Comparison of ENCODE assay signal across 13 mouse cellular contexts in genomic region chr5:105523452-105523851, GRCm38 (mm10). TPM values are rescaled to one million over a fixed set of nuclear protein-coding genes. Genes with fewer than 3 reads are reported as not detected.
DNase-seq lines count a peak whose midpoint lies in the region; ATAC-seq lines count a peak whose summit lies in the region.
"Had no signal": no experiment of that assay in that cellular context is flagged by ENCODE, and none has a peak within 500 bp of the region (broad histone marks: within the 10 kb centered on the region; RNA-seq: fewer than 3 reads in every experiment).

No protein-coding gene starts in this region.

- H3K9me3 ChIP-seq in heart, embryonic 15.5 days (replicated peaks), result no peaks in the 10 kb centered on the region
- H3K9me3 ChIP-seq in lung, embryonic 15.5 days, result no peaks in the 10 kb centered on the region
- no peaks in the 10 kb centered on the region for H3K9me3 ChIP-seq in midbrain, embryonic 16.5 days (replicated peaks; ENCODE audit: control insufficient read depth, low read length, poor library complexity, severe bottlenecking)
- H3K9me3 ChIP-seq: embryonic facial prominence, embryonic 15.5 days; hindbrain, embryonic 12.5 days had no signal

- 30% methylated on average over 3 of the region's 3 CpGs for WGBS in heart, embryonic 15.5 days
- 42% methylated on average over 3 of the region's 3 CpGs for WGBS in lung, embryonic 15.5 days
- WGBS in midbrain, embryonic 16.5 days, result 80% methylated on average over 3 of the region's 3 CpGs

- peak overlapping the region; percentile 41 for H3K4me2 ChIP-seq in heart, embryonic 15.5 days
- H3K4me2 ChIP-seq in lung, embryonic 15.5 days, result no peak overlapping the region
- H3K4me2 ChIP-seq in midbrain, embryonic 16.5 days (ENCODE audit: low read length), result no peak overlapping the region
- H3K4me2 ChIP-seq: embryonic facial prominence, embryonic 15.5 days; hindbrain, embryonic 12.5 days had no signal

- H3K36me3 ChIP-seq in heart, embryonic 15.5 days, result no peaks in the 10 kb centered on the region
- H3K36me3 ChIP-seq in lung, embryonic 15.5 days, result no peaks in the 10 kb centered on the region; the same call in 1 of the 2 replicates
- H3K36me3 ChIP-seq in midbrain, embryonic 16.5 days (ENCODE audit: control insufficient read depth, insufficient read depth, low read length), result peaks cover 2% of the 10 kb centered on the region; the same call in 1 of the 2 replicates

- no peak for ATAC-seq in heart, embryonic 15.5 days (replicated peaks; ENCODE audit: insufficient number of reproducible peaks, insufficient read depth, low FRiP score, low read depth)
- no peak for ATAC-seq in lung, embryonic 15.5 days (ENCODE audit: borderline replicate concordance, extremely low read depth, low FRiP score, low TSS enrichment)
- ATAC-seq in midbrain, embryonic 16.5 days, result no peak

- 0 out of 2 replicates have a peak overlapping the region, but pooled peaks have one; percentile 14 for H3K9ac ChIP-seq in heart, embryonic 15.5 days
- no peak overlapping the region for H3K9ac ChIP-seq in lung, embryonic 15.5 days
- no peak overlapping the region for H3K9ac ChIP-seq in midbrain, embryonic 16.5 days (ENCODE audit: low read depth, low read length)
- H3K9ac ChIP-seq: embryonic facial prominence, embryonic 15.5 days; hindbrain, embryonic 12.5 days had no signal

- H3K27ac ChIP-seq in heart, embryonic 15.5 days, result peak overlapping the region; percentile 76
- H3K27ac ChIP-seq in lung, embryonic 15.5 days, result peak overlapping the region; percentile 50
- no peak overlapping the region for H3K27ac ChIP-seq in midbrain, embryonic 16.5 days (ENCODE audit: low read length)
- H3K27ac ChIP-seq: embryonic facial prominence, embryonic 15.5 days; hindbrain, embryonic 12.5 days had no signal

- no peak overlapping the region for H3K4me3 ChIP-seq in heart, embryonic 15.5 days
- no peak overlapping the region for H3K4me3 ChIP-seq in lung, embryonic 15.5 days
- H3K4me3 ChIP-seq in midbrain, embryonic 16.5 days (ENCODE audit: low read depth, low read length), result no peak overlapping the region
- H3K4me3 ChIP-seq: embryonic facial prominence, embryonic 15.5 days; hindbrain, embryonic 12.5 days had no signal

- peak; percentile 36 to 70 for DNase-seq in heart, adult 18-20 months
- DNase-seq in heart, postnatal 4 days, result no peak
- DNase-seq in Muller cell, postnatal 12 days (ENCODE audit: inconsistent ontology term), result peak; percentile 7
- DNase-seq in urinary bladder, postnatal 14 days (ENCODE audit: low spot score), result no peak
- no peak for DNase-seq in adrenal gland, adult 8-10 months
- DNase-seq: cerebellum, adult 9-11 months; kidney, adult 9 months; thymus, adult 2 months had no signal

- H3K4me1 ChIP-seq in heart, embryonic 15.5 days (replicated peaks), result peaks cover 58% of the 10 kb centered on the region
- peaks cover 25% of the 10 kb centered on the region for H3K4me1 ChIP-seq in lung, embryonic 15.5 days
- H3K4me1 ChIP-seq in midbrain, embryonic 16.5 days (ENCODE audit: control insufficient read depth, insufficient read depth, low read length), result peaks cover 16% of the 10 kb centered on the region

- no peaks in the 10 kb centered on the region for H3K27me3 ChIP-seq in heart, embryonic 15.5 days
- no peaks in the 10 kb centered on the region for H3K27me3 ChIP-seq in lung, embryonic 15.5 days
- H3K27me3 ChIP-seq in midbrain, embryonic 16.5 days (ENCODE audit: control insufficient read depth, insufficient read depth, low read depth, low read length), result no peaks in the 10 kb centered on the region
- H3K27me3 ChIP-seq: embryonic facial prominence, embryonic 15.5 days; hindbrain, embryonic 12.5 days had no signal

RNA-seq across cellular contexts. Expression of gene Lrrc8c, which starts 4.3 kb away (rescaled TPM):
- total RNA-seq in heart, adult 18-20 months (2021), result 10 to 100 TPM; 26.7 to 29.9 TPM
- total RNA-seq in heart, postnatal 4 days (2021), result 10 to 100 TPM; 46.3 to 51.6 TPM
- 20.8 and 25.2 TPM in 2 replicates for polyA plus RNA-seq in heart, embryonic 15.5 days (2015; fragmentation: Nextera tagmentation; extraction: Ambion mirVana)
- 24.3 and 26.5 TPM in 2 replicates for polyA plus RNA-seq in lung, embryonic 15.5 days (2015; fragmentation: Nextera tagmentation; extraction: Ambion mirVana)
- total RNA-seq in adrenal gland, adult 8-10 months (2022), result 10 to 100 TPM; 16.8 to 28.0 (median 24.5) TPM
- 10.4 and 13.0 TPM in 2 replicates for polyA plus RNA-seq in midbrain, embryonic 16.5 days (2015; fragmentation: Nextera tagmentation; extraction: Ambion mirVana)

Comparison
In these comparisons a context has a peak if more than half of its experiments do, and no peak if none do; other contexts are left out.
1. DNase-seq: peak in heart, adult 18-20 months (2 of 2) and Muller cell, postnatal 12 days (single experiment); none in heart, postnatal 4 days (single experiment), urinary bladder, postnatal 14 days (single experiment) and adrenal gland, adult 8-10 months (single experiment).